Mouse (Mus musculus): Measurements from ENCODE around the gene Chd3.
"Not testable (repeated sequence)": the region's sequence is repeated elsewhere in the genome, so short reads cannot be mapped to it uniquely, and the experiment has no call there.

The Chd3 gene

DNA sequence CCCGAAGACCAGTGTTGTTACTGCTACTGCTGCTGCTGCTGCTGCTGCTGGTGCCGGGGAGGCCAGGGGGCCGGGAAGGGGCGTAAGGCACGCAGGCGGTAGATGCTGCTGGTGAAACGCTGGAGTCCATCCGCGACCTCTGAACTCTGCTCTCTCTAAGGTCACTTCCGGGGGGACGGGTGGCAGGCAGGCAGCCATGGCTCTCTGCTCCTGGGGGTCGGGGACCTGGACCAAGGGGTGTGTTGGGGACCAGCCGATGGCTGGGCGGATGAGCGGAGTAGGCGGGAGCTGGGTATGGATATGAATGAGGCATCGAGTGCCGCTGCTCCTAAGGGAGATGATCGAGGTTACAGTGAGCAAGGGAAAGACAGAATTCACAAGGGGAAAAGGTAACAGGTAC is 37.1 kb upstream of the Chd3 start:
- no peak for DNase-seq

DNA sequence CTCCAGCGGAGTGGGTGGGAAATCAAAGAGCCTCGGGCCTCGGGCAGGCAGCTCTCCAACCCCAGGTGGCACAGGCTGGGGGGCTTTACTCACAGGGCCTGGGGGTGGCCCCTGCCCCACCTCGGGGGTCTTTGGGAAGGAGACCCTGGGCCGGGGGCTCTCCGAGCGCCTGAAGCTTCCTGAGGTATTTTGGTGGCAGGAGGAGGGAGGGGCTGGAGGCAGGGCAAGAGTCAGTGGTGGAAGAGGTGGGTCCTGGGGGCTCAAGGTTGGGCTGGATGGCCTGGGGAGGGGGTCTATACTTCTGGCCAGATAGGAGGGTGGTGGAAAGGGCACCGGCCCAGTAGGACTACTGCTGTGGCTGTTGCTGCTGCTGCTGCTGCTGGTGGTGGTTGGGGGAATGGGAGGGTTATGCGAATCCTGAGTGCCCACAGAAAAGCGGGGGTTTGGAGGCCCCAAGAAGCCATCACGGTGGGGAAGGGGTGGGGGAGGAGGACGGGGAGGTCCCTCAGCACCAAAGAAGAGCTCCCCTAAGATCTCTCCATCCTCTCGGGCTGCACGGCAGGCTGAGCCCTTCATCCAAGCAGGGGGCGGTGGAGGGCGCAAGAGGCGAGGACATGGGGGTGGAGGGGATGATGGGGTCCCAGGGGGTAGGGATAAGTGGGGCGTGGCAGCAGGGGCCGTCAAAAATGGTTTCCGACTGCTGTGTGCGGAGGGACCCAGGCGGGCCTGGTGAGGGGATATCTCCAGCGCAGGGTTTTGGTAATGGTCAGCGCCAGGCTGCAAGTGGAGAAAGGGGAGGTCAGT is 36.4 kb upstream of the Chd3 start:
- DNase-seq, result no peak

DNA sequence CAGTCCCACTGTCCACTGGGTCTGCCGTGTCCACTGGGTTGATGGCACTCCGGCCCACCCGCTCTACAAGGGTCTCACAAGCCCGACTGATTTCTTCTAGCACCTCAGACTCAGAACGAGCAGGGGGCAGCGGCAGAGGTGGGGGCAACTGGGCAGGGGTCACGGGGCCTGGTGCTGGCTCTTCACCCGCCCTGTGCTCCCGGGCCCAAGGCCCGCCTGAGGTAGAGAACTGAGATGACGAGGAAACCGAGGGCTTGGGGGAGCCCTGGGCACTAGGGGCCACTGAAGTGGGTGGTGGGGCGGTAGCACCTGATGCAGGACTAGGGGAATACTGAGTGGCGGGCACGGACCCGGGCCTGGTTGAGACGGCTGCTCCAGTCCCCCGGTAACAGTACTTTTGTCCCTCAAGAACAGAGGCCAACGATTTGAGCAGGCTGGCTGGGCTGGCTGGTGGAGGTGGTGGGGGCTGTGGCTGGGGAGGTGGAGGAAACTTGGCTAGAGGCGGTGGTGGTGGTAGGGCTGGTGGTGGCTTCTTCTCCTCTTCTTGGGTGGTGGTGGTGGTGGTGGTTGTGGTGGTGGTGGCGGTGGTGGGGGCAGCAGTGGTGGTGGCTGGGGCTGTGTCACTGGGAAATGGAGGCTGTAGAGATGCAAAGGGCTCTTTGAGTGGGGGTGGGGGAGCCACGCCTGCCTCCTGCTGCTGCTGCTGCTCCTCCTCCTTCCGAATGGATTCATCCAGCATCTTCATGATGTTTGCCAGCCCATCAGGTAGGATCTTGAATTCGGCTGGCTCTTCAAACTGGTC is 35.6 kb upstream of the Chd3 start:
- no peak for DNase-seq

DNA sequence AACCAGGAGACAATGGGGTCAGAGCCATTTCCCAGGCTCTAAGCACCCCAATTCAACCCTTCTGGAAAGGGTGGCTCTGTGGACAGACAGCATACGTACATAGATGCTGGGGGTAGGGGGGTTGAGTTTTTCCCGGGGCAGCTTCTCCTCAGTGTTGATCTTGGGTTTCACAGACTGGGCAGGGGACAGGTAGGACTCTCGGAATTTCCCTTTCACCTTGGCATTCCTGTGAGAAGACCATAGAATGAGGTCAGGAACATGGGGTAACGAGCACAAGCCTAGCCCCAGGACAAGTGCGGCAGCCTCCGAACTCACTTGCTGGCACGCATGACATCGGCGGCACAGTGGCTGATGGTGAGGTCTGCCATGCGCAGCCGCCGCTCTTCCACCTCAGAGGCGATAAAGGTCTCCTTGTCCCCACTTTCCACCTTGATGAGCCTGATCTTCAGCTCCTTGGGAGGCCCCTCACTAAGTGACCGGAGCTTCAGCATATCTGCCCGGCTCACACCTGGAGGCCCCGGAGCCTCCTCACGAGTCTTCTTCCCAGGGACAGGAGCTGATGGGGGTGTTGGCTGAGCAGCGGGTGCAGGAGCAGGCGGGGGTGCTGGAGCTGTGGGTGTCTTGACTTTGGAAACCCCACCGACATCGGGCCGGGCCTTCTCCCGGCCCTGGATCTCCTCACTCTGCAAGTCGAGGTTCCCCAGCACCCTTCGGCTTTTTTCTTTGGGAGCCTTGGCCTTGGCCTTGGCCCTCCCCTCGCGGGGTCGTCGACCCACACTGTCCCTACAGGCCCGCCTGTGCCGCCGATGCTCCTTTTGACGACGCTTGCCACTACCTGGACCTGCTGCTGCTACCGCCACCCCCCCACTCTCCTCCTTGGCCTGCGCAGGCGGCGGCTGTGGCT is 34.7 kb upstream of the Chd3 start:
- DNase-seq, result no peak

DNA sequence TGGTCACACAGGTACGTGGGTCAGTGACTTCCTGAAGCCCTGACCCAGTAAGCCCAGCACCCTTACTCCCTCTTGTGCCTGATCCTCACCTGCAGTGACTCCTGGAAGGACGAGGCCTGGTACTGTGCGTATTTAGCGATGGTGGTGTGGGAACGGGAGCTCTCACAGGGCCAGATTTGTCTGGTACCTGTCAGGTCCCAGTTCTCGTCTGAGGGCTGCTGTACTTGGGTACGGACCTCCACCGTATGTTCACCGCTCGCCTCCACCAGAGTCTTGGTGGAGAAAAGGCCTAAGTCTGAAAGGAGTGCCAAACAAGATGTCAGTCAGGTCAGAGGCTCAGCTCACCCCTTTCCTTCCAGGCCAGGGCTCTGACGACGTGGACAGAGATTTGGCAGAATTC is 32.8 kb upstream of the Chd3 start:
- DNase-seq, result no peak

DNA sequence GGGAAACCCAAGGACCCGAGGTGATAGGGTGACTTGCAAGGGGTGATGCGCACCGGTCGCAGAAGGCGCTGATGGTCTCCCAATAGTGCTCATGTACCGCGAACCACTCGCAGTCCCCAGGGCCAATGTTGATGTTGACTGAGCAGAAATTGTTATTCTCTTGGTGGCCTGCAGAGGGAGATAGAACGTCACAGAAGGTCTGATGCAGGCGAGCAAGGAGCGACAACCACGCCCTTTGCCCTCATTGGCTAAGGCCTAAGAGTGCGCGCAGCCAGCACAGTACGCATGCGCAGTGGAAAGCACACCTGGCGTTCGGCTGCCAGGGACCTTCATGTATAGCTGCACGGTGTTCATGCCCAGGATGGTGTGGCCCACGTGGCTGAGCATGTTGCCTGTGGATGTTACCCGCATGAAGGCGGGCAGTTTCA is 32.0 kb upstream of the Chd3 start:
- peak; percentile 95 for DNase-seq

DNA sequence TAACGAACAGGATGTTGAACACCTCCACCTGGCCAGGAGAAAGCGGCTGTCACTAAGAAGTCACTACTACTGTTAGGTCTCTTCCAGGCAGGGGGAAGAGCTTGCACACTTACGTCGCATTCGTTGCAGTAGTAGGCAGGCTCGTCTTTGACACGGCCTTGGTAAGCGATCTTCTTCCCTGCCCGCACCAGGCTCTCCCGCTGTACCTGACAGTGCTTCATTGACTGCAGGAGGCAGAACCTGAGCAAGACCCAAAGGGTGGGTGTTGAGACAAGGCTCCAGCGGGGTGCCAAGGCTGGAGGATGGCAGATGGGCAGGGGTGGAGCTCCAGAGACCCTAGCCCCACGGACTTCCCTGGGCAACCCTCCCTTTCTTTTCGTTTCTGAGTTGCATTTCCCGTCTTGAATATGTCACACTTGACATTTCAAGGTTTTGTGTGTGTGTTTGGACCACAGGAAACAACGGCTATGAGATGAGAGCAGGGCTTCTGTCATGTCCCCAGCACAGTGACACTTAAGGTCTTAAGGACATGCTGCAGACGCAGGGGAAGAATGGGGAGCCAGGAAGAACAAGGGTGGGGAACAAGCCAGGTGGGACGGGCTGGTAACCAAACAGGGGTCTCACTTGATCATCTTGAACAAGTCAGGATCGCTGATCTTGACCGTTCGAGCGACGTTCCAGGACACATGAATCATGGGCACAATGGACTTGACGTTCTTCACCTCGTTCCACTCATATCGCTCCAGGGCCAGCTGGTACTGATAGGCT is 31.1 kb upstream of the Chd3 start:
- DNase-seq, result no peak

DNA sequence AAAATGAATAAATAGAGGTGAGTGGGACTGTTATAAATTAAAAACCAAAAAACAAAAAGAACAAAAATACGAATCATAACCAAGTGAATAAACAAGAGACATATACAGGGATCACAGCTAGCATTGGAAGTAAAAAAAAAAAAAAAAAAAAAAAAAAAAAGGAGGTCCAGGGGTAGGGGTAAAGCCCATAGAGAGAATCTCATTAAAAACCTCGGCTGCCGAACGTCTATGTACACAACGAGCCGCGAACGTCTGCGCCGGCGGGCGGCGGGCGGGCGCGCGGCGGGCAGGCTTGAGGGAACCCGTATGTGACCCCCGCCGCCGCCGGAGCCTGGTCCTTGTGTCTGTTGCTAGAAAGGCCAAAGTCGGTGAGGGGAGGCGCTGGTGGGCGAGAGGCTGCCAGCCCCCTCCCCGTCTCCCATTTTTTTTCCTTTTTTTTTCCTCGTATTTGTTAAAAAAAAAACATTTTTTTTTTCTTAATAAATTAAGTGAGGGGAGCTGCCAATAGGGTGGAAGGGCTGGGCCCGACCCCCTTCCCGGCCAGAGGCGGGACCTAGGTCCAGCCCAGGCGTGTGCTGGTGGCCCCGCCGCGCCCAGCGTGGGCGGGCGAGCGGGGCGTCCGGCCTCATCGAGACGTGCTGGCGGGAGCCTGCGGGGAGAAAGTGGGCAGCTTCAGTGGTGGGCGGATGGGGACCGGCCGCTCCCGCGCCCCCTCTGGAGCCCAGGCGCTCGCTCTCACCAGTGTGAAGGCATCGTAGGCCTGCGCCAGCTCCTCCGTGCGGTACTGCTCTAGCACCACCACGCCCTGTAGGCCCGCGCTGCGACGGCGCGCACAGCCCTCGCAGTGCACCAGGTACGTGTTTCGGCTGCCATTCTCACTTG is 30.2 kb upstream of the Chd3 start:
- peak; percentile 76 for DNase-seq

DNA sequence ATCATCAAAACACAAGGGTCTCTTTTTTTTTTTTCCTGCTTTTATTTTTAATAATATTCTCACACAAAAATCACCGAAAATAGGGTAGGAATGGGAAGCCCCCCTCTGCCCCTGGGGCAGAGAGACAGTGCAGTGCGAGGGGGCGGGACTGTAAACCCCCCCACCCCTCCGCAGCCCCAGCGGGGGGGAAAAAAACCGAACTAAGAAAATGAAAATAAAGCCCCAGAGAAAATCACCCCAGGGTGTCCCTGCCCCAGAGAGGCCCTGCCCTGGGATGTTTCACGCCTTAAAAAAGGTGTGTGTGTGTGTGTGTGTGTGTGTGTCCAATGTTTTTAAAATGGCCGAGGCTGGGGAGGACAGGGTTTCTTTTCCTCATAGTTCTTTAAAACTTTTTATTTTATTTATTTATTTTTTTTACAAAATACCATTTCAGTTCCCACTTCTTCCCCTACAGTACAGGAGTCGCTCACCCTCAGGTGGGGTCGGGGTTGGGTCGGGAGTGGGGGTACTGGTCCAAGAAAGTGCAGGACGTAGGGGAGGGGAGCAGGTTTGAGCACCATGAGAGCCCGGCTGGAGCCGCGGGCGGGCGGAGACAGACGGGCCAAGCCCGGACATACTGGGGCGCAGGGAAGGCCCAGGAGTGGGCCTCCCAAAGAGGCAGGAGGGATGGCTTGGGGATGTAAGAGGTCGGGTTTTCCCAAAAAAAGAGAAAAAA is 29.4 kb upstream of the Chd3 start:
- peak; percentile 52 for DNase-seq

DNA sequence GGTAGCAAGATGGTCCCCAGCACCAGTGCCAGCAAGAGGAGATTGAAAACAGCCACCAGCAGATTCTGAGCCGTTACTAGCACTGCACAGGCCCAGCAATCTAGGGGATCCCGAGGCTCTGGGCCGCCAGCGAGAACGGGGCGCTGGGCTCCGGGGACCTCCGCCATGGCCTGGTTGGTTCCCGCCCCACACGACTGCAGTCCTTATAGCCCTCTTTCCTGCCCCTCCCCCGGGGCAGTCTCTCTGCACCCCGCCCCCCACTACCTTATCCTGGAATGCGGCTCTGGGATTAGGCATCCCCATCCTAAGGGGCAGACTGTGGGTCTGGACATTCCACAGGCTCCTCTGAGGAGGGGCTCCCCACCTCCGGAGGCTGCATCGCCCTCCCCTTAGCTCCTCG is 28.9 kb upstream of the Chd3 start, which contains the start of gene Tmem88:
Tmem88 (minus strand) TSS at position 176 of the 400 bp plus-strand sequence.
- DNase-seq, result peak; percentile 77

DNA sequence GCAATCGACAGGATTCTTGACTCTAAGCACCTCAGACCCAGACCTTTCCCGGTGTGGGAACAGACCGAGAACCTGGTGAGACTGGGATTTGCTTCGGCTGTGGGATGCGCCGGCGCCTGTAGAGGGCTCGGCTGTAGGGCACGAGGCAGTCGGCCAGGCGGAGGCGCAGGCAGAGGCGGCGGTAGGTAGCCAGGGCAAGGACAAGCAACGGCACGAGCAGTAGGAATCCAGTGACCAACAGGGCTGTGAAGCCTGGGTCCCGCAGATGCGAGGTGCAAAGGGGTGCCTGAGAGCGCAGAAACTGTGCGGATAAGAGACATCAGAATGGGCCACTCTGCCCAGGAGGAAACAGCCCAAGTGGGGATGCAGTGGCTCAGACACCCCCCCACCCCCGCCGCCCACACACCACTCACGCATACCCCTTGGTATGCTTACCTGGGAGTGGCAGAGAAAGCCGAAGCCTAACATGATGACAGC is 28.4 kb upstream of the Chd3 start:
- peak; percentile 48 for DNase-seq

DNA sequence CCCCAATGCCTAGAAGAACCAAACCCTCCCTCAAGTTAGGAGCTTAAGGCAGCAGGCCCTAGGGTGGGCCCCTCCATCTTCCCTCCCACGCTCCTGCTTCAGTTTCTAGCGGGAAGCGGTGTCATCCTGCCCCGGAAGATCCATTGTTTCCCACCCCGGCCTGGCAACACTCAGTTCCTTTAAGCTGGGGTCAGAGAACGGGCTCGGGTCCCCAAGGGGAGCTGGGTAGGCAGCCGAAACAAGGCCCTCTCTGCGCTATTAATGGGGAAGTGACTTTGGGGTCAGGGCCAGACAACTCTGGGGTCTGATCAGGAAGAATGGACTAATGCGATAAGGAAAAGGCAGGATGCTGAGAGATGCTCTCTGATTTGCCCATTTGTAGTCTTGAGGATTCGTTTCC is 27.6 kb upstream of the Chd3 start:
- DNase-seq, result peak; percentile 39

DNA sequence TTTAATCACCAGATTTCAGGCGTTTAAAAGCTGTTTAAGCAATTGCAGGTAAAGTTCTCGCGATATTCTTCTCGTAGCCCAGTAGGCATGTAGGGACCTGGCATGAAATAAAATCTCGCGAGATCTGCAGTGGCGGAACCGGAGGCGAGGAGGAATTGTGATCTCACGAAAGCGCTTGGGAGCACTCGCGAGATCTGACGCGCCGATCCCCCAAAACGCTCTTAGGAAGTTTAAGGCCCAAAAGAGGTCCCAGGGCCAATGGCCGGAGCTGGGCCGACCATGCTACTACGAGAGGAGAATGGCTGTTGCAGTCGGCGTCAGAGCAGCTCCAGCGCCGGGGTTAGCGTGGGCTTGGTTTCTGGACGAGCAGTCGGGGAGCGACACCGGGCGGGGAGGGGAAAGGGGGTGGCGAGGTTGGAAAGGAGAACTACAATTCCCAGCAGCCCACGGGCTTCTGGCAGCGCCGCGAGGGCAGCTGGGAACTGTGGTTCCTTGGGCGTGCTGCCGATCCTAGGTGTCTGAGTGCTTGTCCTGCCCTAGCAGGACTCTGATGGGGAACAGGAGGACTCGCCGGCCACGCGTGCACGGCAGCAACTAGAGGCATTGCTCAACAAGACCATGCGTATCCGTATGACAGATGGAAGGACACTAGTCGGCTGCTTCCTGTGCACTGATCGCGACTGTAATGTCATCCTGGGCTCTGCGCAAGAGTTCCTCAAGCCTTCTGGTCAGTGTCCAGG is 26.6 kb upstream of the Chd3 start:
- peak; percentile 99 for DNase-seq

DNA sequence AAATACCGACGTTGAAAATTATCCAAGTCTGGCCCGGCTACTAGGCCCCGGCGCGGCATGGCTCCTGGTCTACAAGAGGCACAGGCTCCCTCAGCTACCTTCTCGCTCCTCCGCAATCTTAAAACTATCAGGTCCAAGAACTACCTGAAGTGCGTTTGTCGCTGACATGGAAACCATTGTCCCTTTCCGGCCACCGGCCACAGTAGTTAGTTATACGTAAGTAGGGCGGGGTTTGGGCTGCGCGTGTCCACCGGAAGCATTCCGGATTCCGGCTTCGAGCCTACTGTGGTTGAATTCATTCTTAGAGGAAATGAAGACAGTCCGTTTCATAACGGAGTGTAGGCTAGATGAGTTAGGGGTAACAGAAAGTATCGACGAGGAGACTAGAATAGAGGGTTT is 26.0 kb upstream of the Chd3 start, which contains the start of the genes Naa38 and Cyb5d1:
Naa38 (plus strand) TSS at position 253 of the 399 bp plus-strand sequence.
Cyb5d1 (minus strand) TSS at position 397 of the 399 bp plus-strand sequence.
- DNase-seq, result peak; percentile 95

DNA sequence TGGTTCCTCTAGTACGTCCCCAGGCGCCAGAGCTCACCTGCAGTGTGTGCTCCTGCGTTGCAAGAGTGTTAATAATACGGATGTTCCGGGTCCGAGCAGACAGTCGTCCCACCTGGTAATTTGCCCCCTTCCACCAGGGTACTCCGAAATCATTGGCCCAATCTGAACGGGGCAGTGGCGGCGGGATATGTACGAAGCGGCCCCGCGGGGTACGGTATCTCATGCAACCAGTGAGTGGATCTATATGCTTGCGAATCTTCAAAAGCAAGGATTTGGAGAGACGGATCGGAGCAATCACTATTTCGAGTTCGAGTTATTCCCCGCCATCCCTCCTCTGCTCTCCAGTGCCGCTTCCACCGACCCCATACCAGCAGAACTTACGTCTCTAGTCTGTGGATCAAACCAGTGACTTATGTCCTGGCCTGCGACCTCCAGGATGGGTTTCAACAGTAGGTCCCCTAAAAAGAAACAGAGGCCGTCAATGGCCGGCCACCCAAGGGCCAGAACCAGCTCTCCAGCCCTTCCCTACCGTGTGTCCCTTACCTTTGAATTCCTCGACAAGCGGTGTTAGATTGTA is 25.5 kb upstream of the Chd3 start:
- not testable (repeated sequence) for DNase-seq

DNA sequence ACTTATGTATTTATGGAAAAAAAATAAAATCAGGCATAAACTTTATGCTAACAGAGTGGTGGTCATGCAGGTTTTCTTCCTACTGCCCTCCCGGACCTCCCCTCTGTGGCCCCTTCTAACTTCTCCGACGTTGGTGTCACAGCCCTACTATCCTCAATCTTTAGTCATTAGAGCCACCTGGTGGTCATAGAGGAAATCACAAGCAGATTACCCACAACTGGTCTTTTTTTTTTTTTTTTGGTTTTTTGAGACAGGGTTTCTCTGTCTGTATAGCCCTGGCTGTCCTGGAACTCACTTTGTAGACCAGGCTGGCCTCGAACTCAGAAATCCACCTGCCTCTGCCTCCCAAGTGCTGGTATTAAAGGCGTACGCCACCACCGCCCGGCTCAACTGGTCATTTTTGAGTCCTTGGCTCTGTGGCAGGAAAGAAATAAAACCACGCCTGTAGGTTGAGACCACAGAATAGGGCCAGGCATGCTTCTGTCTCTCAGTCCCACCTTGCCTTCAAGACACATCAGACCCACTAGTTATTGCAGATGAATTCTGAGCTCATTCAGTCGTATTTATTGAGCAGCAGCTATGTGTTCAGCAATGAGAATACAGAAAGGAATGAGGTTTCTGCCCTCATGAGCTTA is 21.3 kb upstream of the Chd3 start:
- DNase-seq, result peak; percentile 90

DNA sequence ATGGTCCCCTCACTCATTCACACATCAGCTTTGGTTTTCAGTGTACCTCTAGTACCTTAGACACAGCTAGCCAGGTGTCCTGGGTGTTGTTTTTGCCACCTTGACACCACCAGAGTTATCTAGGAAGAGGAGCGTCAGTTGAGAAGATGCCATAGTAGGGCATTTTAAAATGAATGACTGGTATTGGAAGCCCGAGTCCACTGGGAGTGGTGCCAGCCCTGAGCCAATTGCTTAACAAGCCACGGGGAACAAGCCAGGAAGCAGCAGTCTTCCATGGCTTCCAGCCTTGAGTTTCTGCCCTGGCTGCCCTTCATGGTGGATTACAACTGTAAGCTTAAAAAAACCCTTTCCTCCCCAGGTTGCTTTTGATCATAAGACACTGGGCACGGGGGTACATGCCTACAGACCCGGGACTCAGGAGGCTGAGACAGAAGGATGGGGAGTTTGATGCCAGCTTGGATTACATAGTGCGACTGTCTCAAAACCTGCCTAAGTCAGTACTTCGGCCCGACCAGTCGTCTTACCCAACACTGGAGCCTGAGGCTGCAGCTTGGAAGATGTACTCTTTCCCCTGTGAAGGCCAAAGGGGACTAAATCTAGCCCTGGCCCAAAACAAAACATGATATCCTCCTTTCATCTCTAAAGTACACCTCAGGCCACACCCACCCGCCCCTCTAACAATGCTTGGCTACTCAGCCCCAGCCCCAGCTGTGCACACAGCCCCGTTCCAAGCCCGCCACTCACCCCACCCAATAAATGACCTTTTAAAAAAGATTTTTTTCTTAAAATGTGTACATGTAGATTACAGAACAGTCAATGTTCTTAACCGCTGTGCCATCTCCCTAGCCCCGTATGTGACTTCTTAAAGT is 20.6 kb upstream of the Chd3 start:
- DNase-seq, result no peak
